Mouse (Mus musculus): ENCODE results near the gene E330017A01Rik.
A peak's percentile ranks its signal among the peaks of the same experiment; 100 is the strongest.
"Not testable (repeated sequence)": the region's sequence is repeated elsewhere in the genome, so short reads cannot be mapped to it uniquely, and the experiment has no call there.

E330017A01Rik gene

DNA sequence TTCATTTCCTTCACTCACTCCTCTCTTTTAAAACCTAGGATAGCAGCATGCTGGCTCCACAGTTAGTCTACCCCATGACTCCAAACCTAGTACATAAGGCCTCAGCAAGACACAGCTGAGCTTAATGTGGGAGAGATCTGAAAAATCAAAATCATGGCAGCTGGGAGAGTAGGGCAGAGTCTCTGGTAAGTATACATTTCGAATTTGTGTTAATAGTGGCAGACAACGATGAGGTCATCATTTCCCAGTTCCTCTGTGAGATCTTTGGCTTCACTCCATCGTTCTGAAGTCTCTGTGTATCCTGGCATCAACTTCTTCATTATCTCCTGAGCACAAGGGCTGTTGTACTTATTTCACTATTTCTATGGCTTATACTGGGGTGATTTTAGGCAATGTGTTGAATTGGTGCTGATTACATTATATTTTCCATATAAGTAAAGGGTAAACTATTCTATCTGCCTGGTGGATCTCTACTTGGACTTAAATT is at the start of gene E330017A01Rik:
E330017A01Rik (minus strand) TSS at position 51 of the 487 bp plus-strand sequence.
- DNase-seq (ENCODE audit: inconsistent age in 2 of 2, low spot score in 1 of 2), result no peak

DNA sequence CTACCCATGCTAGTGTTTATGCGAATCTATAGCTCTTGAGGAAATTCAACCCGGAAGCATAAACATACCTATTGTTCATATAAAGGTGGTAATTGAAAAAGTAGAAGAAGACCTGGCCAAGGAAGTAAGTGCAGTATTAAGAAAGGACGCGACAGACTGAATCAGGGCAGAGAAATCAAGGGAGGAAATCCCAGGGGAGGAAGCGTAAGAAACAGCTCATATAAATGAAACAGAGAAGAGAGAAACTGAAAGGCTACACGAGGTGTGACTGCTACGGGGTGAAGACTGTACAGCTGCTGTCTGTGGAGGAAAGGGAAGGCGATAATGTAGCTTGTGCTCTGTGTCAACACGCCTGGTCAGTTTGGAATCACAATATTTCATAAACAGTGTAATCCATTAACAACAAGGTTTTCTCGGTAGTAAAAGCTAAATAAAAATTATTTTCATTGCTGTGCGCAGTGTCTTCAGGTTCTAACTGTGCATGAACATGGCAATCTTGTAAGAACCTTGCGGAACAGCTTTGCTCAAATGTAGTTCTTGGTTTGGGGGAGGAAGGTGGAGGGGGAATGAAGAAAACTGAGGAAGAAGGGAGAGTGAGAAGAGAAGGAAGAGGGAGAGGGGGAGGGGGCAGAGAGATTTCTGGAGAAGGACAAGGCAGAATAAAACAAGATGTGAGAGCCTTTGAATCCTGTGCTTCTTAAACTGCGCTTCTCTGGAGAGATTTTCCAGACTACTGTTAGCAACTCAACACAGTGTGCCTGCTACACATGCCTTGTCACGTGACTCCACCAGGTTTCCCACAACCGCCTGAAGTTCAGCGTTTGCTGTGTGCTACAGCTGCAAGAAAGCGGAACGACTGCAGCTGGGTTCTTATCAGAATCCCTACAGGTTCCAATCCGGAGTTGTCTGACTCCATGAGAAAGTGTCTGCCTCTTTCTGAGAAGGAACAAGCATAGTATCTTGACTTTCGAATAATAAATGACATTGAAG is 47.3 kb upstream of the E330017A01Rik start:
- no peak for DNase-seq (ENCODE audit: inconsistent age in 2 of 2, low spot score in 1 of 2)

DNA sequence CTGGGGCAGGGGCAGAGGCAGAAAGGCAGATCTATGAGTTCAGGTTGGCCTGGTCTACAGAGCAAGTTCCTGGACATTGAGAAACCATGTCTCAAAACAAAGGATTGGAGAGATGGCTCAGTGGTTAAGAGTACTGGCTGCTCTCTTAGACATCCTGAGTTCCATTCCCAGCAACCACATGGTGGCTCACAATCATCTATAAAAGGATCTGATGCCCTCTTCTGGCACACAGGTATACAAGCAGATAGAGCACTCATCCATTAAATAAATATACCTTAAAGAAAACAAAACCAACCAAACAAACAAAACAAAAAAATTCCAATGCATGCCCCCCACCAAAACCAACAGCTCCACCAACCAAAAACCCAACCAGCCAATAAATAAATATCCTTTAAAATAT is 46.0 kb upstream of the E330017A01Rik start:
- DNase-seq (ENCODE audit: inconsistent age in 2 of 2, low spot score in 1 of 2), result no peak

DNA sequence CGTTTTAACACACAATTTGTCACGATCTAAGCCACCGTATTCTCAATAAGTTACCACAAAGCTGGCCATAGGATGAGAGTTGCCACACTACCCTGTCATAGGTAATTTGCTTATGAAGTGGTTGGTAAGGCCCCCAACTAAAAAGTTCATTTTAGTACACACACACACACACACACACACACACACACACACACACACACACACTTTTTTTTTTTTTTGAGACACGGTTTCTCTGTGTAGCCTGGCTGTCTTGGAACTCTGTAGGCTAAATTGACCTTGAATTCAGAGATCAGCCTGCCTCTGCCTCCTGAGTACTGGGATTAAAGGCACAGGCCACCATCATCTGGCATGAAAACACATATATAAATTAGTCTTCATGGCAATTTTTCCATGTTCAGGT is 45.4 kb upstream of the E330017A01Rik start:
- no peak for DNase-seq (ENCODE audit: inconsistent age in 2 of 2, low spot score in 1 of 2)

DNA sequence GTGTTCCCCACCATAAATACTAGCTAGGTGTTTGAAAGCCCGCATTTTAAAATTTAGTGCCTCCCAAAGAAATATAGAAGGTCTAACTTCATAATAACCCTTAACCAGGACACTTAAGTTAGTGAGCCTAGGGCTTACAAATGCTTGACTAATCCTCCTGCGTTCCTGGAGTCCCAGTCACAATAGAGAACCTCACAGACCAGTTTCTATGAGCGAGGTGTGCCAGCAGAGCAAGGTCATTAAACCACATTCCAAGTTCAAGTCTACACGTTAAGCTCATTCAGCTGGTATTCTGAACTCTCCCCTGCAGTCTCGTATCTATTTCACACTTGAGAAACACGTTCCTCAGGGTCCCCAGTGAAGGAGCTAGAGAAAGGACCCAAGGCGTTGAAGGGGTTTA is 44.3 kb upstream of the E330017A01Rik start:
- no peak for DNase-seq (ENCODE audit: inconsistent age in 2 of 2, low spot score in 1 of 2)

DNA sequence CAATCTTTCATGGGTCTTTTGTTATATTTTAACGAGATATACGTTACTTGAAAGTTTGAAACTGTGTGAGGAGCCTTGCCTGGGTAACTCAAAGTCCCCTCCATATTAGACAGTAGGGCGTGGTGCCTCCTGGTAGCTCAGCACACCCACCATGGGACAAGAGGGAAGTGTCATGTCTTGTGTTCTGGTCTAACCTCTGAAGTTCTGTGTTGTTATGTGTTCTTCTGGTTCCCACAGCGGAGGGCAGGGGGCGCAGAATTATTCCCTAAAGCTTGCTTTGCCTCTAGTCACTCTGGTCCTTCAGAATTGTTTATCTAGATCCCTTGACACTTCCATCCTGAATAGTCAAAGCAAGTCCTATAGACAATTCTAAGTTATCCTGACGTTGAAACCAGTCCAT is 43.5 kb upstream of the E330017A01Rik start:
- DNase-seq (ENCODE audit: inconsistent age in 2 of 2, low spot score in 1 of 2), result no peak

DNA sequence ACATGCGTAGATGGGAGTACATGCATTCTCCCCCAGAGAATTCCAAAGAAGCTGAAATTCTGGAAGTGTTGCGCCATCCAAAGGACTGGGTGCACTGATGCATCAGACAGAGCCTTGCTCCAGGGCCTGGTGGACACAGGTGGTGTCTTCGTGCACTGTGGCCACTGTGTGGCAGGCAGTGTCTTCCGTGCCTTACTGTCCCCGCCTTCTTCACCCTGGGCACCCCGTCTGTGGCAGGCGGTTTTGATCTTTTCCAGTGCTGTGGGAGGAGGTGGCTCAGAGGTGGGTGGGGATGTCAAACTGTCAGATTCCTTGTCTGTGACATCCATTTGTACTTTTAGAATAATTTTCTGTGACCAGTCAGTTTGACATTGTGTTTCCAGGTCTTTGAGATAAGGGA is 40.1 kb upstream of the E330017A01Rik start:
- DNase-seq (ENCODE audit: inconsistent age in 2 of 2, low spot score in 1 of 2), result no peak

DNA sequence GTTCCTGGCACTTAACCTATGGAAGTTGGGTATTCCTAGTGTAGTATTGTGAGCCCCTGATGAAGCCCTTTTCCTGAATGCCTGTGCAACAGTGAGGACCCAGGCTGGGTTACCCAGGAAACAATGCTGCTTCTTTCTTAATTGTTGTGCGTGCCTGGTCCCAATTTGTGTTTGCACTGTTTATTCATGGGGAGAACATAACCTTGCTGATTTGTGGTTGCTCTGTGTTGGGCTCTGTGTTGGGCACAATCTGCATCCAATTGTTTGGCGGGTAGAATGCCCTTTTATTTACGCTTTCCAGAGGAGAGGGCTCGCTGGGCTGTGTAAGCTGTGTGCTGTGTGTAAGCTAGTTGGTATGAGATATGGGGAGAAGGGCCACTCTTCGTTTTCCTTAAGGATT is 39.0 kb upstream of the E330017A01Rik start:
- DNase-seq (ENCODE audit: inconsistent age in 2 of 2, low spot score in 1 of 2), result no peak

DNA sequence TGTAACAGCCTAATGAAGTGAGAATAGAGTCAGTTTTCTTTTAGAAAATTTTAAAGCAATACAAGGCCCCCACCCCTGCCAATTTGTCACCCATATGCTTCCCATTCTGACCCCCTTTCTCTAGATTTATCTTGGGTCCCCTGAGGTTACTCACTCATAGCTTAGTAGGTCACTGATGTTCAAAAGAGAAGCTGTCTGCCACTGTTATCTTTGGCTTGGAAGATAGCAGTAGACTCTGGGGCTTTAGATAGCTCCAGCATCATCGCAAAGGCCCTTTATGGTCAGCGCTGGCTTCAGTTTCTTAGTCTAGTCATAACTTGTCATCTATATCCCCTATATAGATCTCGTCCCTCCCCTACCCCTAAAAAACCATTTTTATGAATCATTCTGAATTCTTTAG is 38.1 kb upstream of the E330017A01Rik start:
- DNase-seq (ENCODE audit: inconsistent age in 2 of 2, low spot score in 1 of 2), result no peak

DNA sequence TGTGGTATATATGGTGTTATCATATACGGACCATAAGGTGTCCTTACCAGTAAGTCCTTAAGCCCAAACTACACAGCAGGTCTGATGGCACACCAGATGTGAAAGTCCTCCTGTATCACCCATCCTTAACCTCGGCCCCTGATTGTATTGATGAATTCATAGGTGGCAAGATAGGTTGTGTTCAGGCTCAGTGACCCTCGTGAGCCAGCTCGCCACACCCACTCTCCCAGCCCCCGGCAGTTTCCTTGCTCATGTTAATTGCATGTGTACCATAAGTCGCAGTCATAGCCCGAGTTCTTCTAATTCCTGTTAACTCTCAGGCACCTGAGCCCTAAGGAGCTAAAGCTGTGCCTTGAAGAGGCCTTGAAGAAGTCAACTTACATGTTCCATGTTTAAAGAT is 37.6 kb upstream of the E330017A01Rik start:
- DNase-seq (ENCODE audit: inconsistent age in 2 of 2, low spot score in 1 of 2), result no peak

DNA sequence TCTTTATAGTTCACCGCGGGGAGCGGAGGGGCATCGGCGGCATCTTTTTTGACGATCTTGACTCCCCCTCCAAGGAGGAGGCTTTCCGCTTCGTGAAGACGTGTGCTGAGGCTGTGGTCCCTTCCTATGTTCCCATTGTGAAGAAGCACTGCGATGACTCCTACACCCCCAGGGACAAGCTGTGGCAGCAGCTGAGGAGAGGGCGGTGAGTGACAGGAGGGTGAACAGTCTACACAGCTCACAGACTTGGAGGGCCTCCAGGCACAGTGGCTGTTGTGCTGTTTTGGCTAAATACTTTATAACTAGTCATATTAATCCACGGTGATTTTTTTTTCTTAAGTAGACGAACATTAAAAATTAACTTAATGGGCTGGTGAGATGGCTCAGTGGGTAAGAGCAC is 36.7 kb upstream of the E330017A01Rik start:
- DNase-seq (ENCODE audit: inconsistent age in 2 of 2, low spot score in 1 of 2), result no peak

DNA sequence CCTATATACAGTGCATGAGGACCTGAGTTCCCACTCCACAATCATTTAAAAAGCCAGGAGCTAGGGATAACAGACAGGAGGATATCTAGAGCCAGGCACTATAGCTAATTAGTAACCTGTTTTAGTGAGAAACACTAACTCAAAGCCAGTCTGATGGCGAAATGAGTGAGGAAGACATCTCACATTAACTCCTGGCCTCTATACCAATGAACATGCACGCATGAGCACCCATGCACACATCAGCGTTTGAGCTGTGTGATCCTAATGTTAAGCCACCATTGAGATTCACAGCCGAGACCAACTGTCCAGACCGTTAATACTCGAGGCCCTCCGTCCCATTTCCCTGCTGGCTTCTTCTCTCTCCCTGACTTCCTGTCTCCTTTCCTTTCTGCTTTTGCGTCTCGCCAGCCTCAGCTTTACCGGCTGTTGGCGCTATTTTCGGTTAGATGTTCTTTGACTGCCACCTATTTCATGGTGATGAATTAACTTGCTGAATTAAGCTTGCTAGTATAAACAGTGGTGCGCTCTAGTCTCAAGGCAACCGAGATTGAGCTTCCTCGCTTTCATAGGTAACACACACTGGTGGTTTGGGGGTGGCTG is 35.4 kb upstream of the E330017A01Rik start:
- no peak for DNase-seq (ENCODE audit: inconsistent age in 2 of 2, low spot score in 1 of 2)

DNA sequence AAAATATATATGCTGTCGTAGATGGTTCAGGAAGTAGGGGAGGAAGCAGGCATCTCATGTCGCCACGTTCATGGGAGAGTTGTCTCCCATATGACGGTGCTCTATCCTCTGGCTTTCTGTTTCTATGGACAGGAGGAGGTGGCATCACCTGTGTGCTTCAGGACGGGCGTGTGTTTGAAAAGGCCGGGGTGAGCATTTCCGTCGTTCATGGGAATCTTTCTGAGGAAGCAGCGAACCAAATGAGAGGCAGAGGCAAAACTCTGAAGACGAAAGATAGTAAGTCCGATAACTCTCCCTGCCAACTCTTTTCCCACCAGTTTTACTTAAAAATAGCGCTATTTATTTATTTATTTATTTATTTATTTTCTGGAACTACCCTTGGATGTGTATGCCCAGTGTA is 33.9 kb upstream of the E330017A01Rik start:
- DNase-seq (ENCODE audit: inconsistent age in 2 of 2, low spot score in 1 of 2), result no peak

DNA sequence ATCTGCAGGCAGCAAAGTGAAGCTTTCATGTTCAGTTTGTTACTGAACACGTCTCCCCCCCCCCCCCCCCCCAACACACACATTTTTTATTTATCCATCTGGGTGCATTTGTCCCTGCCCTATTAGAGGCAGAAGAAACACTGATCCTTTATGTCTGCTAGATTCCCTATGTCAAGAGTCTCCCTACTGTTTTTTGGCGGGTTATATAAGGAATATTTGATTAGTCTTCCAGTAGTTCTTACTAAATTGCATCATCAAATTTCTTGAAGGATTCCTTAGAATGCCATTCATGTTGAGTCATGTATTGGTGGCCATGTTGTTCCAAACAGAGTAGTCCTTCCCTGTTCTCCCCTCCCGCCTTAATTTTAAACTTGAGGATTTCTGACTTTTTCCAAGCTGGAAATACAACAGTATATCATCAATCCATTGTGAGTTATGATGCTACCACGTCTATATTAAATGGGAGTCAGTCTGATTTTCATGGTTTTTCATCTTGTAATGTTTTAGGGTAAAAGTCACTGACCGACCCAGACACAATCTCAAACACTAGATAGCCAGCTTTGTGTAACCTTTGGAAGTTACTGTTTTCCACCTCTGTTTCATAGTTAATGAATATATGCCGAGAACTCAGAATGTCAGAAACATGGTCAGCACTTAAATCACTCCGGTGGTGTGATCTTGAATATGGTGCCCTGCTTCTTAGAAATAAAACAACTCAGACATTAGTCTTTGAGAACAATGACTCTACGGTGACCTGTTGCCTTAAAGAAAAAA is 32.9 kb upstream of the E330017A01Rik start:
- no peak for DNase-seq (ENCODE audit: inconsistent age in 2 of 2, low spot score in 1 of 2)

DNA sequence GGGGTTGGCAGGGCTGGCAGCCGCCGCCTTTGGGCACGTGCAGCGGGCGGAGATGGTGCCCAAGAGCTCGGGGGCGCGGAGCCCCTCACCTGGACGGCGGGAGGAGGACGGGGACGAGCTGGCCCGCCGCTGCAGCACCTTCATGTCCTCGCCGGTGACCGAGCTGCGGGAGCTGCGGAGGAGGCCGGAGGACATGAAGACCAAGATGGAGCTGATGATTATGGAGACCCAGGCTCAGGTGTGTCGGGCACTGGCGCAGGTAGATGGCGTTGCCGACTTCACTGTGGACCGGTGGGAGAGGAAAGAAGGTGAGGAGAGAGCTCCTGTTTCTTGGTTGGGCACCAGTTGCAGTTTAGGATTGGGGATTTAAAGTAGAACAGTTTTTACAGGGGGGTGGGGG is 32.1 kb upstream of the E330017A01Rik start:
- no peak for DNase-seq (ENCODE audit: inconsistent age in 2 of 2, low spot score in 1 of 2)

DNA sequence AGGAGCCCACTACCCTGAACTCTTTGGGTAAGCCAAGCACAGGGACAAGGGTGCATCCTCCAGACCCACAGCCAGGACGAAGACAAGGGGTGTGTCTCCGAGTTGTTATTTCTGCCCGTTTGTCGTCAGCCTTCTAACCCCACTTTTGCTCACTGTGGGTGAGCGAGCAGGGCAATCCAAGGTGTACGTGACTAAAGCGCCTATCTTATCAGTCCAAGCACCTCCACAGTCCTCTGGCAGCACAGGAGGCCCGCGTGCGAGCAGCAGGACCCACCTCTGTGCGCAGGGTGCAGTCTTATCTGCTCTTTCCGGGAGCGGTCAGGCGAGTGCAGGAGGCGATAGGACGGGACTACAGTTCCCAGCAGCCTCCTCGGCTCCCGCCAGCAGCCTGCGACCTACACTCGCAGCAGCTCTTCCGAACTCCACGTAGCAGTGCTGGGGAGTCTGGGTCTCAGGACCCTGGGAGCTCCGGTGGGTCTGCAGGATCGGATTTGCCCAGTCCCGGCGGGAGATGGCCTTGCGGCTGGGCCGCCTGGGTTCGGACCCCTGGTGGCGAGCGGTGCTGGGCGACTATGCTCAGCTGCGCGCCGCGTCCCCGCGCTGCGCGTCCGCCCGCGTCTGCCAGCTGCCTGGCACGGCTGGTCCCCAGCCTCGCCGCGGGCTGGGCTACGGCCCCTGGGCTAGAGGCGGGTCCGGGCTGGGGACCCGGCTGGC is 31.5 kb upstream of the E330017A01Rik start, which contains the start of gene Cpox:
Cpox (plus strand) TSS at position 376 of the 714 bp plus-strand sequence.
- DNase-seq (ENCODE audit: inconsistent age in 2 of 2, low spot score in 1 of 2), result peak; percentile 88 to 95

DNA sequence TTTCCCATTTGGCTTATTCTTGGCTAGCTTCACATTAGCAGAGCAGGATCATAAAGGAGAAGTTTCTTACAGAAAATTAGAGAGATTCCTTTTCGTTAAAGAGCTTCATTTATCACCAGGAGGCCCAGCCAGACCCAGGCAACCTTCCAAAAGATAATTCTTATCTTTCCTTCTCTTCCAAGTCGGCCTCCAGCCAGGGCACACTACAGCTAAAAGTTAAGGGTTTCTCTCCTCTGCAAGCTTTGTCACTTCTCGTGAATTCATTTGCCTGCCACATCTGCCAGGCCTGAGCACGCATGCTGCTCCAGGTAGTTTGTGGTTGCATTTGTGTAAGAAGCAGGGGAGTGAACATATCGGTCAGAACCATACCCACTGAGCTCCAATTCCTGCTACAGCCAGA is 30.7 kb upstream of the E330017A01Rik start:
- peak; percentile 21 to 65 for DNase-seq (ENCODE audit: inconsistent age in 2 of 2, low spot score in 1 of 2)

DNA sequence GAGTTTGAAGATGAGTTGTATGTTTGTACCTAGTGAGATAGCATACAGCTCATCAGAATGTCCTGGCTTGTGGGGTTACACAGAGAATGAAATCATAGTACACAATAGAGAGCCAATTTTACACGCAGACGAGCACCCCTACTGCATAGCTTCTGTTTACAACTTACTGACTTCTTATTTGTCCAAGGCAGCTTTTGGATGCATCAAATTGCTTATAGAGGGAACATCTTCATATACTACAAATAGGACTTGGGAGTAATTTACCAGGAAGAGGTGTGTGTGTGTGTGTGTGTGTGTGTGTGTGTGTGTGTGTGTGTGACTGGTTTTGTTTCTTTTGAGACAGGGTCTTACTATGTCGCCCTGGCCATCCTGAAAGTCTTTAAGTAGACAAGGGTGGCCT is 30.0 kb upstream of the E330017A01Rik start:
- no peak for DNase-seq (ENCODE audit: inconsistent age in 2 of 2, low spot score in 1 of 2)

DNA sequence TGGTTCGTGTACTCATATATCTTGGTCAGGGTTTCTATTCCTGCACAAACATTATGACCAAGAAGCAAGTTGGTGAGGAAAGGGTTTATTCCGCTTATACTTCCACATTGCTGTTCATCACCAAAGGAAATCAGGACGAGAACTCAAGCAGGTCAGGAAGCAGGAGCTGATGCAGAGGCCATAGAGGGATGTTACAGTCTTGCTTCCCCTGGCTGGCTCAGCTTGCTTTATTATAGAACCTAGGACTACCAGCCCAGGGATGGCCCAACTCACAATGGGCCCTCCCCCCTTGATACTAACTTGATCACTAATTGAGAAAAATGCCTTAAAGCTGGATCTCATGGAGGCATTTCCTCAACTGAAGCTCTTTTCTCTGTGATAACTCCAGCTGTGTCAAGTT is 28.1 kb upstream of the E330017A01Rik start:
- DNase-seq (ENCODE audit: inconsistent age in 2 of 2, low spot score in 1 of 2), result not testable (repeated sequence)

DNA sequence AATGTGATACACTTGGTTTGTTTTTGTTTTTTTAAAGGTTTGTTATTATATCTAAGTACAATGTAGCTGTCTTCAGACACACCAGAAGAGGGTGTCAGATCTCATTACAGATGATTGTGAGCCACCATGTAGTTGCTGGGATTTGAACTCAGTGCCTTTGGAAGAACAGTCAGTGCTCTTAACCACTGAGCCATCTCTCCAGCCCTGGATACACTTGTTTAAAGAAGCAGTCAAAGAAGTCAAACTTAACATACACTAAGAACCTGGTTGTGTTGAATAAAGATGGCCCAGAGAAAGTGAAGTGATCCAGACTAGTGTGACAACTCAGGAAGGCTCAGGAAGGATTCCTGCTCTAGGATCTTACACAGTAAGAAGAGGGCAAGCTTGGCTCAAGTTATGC is 26.6 kb upstream of the E330017A01Rik start:
- not testable (repeated sequence) for DNase-seq (ENCODE audit: inconsistent age in 2 of 2, low spot score in 1 of 2)

DNA sequence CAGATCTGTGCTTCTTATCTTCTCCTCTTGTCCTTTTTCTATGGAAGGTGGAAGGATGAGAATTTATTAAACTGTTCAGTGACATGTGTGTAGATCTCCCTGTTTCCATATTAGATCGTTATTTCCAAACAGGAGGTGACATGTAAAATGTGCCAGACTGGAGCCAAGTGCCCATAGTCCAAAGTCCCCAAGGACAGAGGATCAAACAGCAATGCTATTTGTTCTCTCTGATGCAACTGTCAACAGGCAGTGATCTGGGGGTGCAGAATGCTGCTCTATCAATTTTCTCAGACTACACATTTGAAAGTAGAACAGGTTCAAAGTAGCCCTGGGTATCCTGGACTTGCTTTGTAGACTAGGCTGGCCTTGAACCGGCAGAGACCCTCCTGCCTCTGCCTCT is 25.3 kb upstream of the E330017A01Rik start:
- DNase-seq (ENCODE audit: inconsistent age in 2 of 2, low spot score in 1 of 2), result no peak
